24 mouse cellular contexts compared by ENCODE assay signal in genomic region chr9:122660050-122660449, GRCm38 (mm10).
A peak's percentile ranks its signal among the peaks of the same experiment; 100 is the strongest.
DNase-seq lines count a peak whose midpoint lies in the region; ATAC-seq and TF ChIP-seq lines count a peak whose summit lies in the region.
"Had no signal": no experiment of that assay in that cellular context is flagged by ENCODE, and none has a peak within 500 bp of the region (broad histone marks: within the 10 kb centered on the region; RNA-seq: fewer than 3 reads in every experiment).

No protein-coding gene starts in this region.

- H3K4me2 ChIP-seq in forebrain, embryonic 16.5 days (ENCODE audit: low read length), result no peak overlapping the region
- no peak overlapping the region for H3K4me2 ChIP-seq in forebrain, embryonic 12.5 days
- H3K4me2 ChIP-seq in neural tube, embryonic 13.5 days, result no peak overlapping the region
- H3K4me2 ChIP-seq in midbrain, embryonic 16.5 days (ENCODE audit: low read length), result no peak overlapping the region
- H3K4me2 ChIP-seq: liver, embryonic 15.5 days; midbrain, embryonic 12.5 days; stomach, embryonic 15.5 days had no signal

- peak; percentile 40; the same call in 1 of the 2 replicates for ATAC-seq in forebrain, embryonic 16.5 days
- ATAC-seq in forebrain, embryonic 12.5 days (ENCODE audit: low FRiP score), result no peak
- ATAC-seq in neural tube, embryonic 13.5 days (ENCODE audit: low read depth), result peak; percentile 74
- ATAC-seq in midbrain, embryonic 16.5 days, result peak; percentile 51; the same call in 1 of the 2 replicates
- ATAC-seq: inflammation-experienced regulatory T-cells, adult 6 months had no signal

- H3K27me3 ChIP-seq in forebrain, embryonic 16.5 days (replicated peaks; ENCODE audit: control insufficient read depth, insufficient read depth, low read length), result no peaks in the 10 kb centered on the region
- H3K27me3 ChIP-seq in forebrain, embryonic 12.5 days, result no peaks in the 10 kb centered on the region
- H3K27me3 ChIP-seq in neural tube, embryonic 13.5 days, result no peaks in the 10 kb centered on the region
- no peaks in the 10 kb centered on the region for H3K27me3 ChIP-seq in midbrain, embryonic 16.5 days (ENCODE audit: control insufficient read depth, insufficient read depth, low read depth, low read length)
- H3K27me3 ChIP-seq: liver, embryonic 15.5 days; midbrain, embryonic 12.5 days; stomach, embryonic 15.5 days had no signal

- no peaks in the 10 kb centered on the region for H3K36me3 ChIP-seq in forebrain, embryonic 16.5 days (ENCODE audit: control insufficient read depth, insufficient read depth)
- no peaks in the 10 kb centered on the region for H3K36me3 ChIP-seq in forebrain, embryonic 12.5 days (replicated peaks)
- H3K36me3 ChIP-seq in neural tube, embryonic 13.5 days, result no peaks in the 10 kb centered on the region
- H3K36me3 ChIP-seq in midbrain, embryonic 16.5 days (ENCODE audit: control insufficient read depth, insufficient read depth, low read length), result 0 out of 2 replicates have a peak, but pooled peaks cover 2% of the 10 kb centered on the region
- H3K36me3 ChIP-seq: limb, embryonic 10.5 days; liver, embryonic 15.5 days; midbrain, embryonic 12.5 days; stomach, embryonic 15.5 days had no signal

- WGBS in forebrain, embryonic 16.5 days, result 67% methylated on average over 9 of the region's 9 CpGs
- 72% methylated on average over 9 of the region's 9 CpGs for WGBS in forebrain, embryonic 12.5 days
- WGBS in neural tube, embryonic 13.5 days, result 58% methylated on average over 9 of the region's 9 CpGs
- 54% methylated on average over 9 of the region's 9 CpGs for WGBS in midbrain, embryonic 16.5 days

- no peak overlapping the region for H3K9ac ChIP-seq in forebrain, embryonic 16.5 days (replicated peaks; ENCODE audit: low read depth, low read length)
- no peak overlapping the region for H3K9ac ChIP-seq in forebrain, embryonic 12.5 days
- H3K9ac ChIP-seq in neural tube, embryonic 13.5 days, result no peak overlapping the region
- H3K9ac ChIP-seq in midbrain, embryonic 16.5 days (ENCODE audit: low read depth, low read length), result no peak overlapping the region
- H3K9ac ChIP-seq: liver, embryonic 15.5 days; midbrain, embryonic 12.5 days; stomach, embryonic 15.5 days had no signal

- H3K9me3 ChIP-seq in forebrain, embryonic 16.5 days (ENCODE audit: control insufficient read depth, low read length), result no peaks in the 10 kb centered on the region
- H3K9me3 ChIP-seq in forebrain, embryonic 12.5 days, result no peaks in the 10 kb centered on the region
- no peaks in the 10 kb centered on the region for H3K9me3 ChIP-seq in neural tube, embryonic 13.5 days
- no peaks in the 10 kb centered on the region for H3K9me3 ChIP-seq in midbrain, embryonic 16.5 days (replicated peaks; ENCODE audit: control insufficient read depth, low read length, poor library complexity, severe bottlenecking)
- H3K9me3 ChIP-seq: limb, embryonic 10.5 days; liver, embryonic 15.5 days; midbrain, embryonic 12.5 days; stomach, embryonic 15.5 days had no signal

- no peak overlapping the region for H3K4me3 ChIP-seq in forebrain, embryonic 16.5 days (replicated peaks; ENCODE audit: low read length)
- H3K4me3 ChIP-seq in forebrain, embryonic 12.5 days (replicated peaks), result no peak overlapping the region
- H3K4me3 ChIP-seq in layer of hippocampus, adult 2 months, result no peak overlapping the region
- H3K4me3 ChIP-seq in neural tube, embryonic 13.5 days, result no peak overlapping the region
- H3K4me3 ChIP-seq in midbrain, embryonic 16.5 days (ENCODE audit: low read depth, low read length), result no peak overlapping the region
- H3K4me3 ChIP-seq: heart, adult 2 months; limb, embryonic 10.5 days; liver, embryonic 15.5 days; midbrain, embryonic 12.5 days; stomach, embryonic 15.5 days had no signal

- no peak for TF ChIP-seq CTCF in layer of hippocampus, adult 2 months (conservative IDR thresholded peaks at IDR 0.05)

- DNase-seq in layer of hippocampus, adult 2 months (ENCODE audit: low spot score in 2 of 2), result peak in 1 of 2 experiments; percentile 26
- DNase-seq in layer of hippocampus, adult 8-10 months (ENCODE audit: low spot score in 2 of 2), result no peak
- DNase-seq in neural tube, embryonic 10.5 days (ENCODE audit: extremely low spot score, low spot score), result no peak
- DNase-seq in spleen, postnatal 4 days (ENCODE audit: low spot score in 2 of 2), result no peak
- DNase-seq: adrenal gland, postnatal 10 days; cerebellum, adult 8-10 months; gastrocnemius, postnatal 36 days; heart, adult 2 months; kidney, adult 18-20 months; kidney, postnatal 4 days; liver; right cerebral cortex, adult 18-20 months; right cerebral cortex, postnatal 4 days; thymus, postnatal 25 days had no signal

- H3K27ac ChIP-seq in forebrain, embryonic 16.5 days (ENCODE audit: low read length), result no peak overlapping the region
- no peak overlapping the region for H3K27ac ChIP-seq in forebrain, embryonic 12.5 days
- peak overlapping the region; percentile 70 for H3K27ac ChIP-seq in layer of hippocampus, adult 2 months
- no peak overlapping the region for H3K27ac ChIP-seq in neural tube, embryonic 13.5 days (replicated peaks)
- H3K27ac ChIP-seq in midbrain, embryonic 16.5 days (ENCODE audit: low read length), result no peak overlapping the region
- H3K27ac ChIP-seq: heart, adult 2 months; limb, embryonic 10.5 days; liver, embryonic 15.5 days; macrophage; midbrain, embryonic 12.5 days; stomach, embryonic 15.5 days had no signal

- H3K4me1 ChIP-seq in forebrain, embryonic 16.5 days (replicated peaks; ENCODE audit: control insufficient read depth, insufficient read depth, low read length), result peaks cover 3% of the 10 kb centered on the region; the same call in 1 of the 2 replicates
- H3K4me1 ChIP-seq in forebrain, embryonic 12.5 days, result no peaks in the 10 kb centered on the region
- H3K4me1 ChIP-seq in neural tube, embryonic 13.5 days (replicated peaks), result peaks cover 8% of the 10 kb centered on the region; the same call in 1 of the 2 replicates
- no peaks in the 10 kb centered on the region for H3K4me1 ChIP-seq in midbrain, embryonic 16.5 days (ENCODE audit: control insufficient read depth, insufficient read depth, low read length)
- H3K4me1 ChIP-seq: liver, embryonic 15.5 days; midbrain, embryonic 12.5 days; stomach, embryonic 15.5 days had no signal
